Mouse (Mus musculus): Measurements from ENCODE around the gene Fiz1.

DNA sequence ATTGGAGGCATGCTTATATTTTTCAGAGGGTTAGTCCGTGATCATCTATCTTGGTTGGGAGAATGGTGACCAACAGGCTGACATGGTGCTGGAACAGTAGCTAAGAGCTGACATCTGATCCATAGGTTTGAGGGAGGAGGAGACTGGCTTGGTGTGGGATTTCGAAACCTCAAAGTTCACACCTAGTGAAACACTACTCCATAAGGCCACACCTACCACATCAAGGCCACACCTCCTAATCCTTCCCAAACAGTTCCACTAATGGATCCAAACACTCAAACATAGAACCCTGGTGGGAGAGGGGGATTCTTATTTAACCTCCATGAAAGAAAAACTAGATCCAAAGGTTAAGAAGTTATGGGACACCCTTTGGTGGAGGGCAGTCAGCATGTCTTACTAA is 2.4 kb upstream of the Fiz1 start:
- TF ChIP-seq CTCF (IDR thresholded peaks at IDR 0.05; ENCODE audit: control insufficient read depth, insufficient read depth, insufficient replicate concordance, low read depth, low read length) (no peak), POLR2A (IDR thresholded peaks at IDR 0.05; ENCODE audit: control insufficient read depth, low read depth, low read length) (no peak)
